Comparison of ENCODE assay signal across 9 mouse cellular contexts in genomic region chr7:103806856-103807255, GRCm38 (mm10). TPM values are rescaled to one million over a fixed set of nuclear protein-coding genes. Genes with fewer than 3 reads are reported as not detected.
A peak's percentile ranks its signal among the peaks of the same experiment; 100 is the strongest.
DNase-seq lines count a peak whose midpoint lies in the region; ATAC-seq and TF ChIP-seq lines count a peak whose summit lies in the region.
"Had no signal": no experiment of that assay in that cellular context is flagged by ENCODE, and none has a peak within 500 bp of the region (broad histone marks: within the 10 kb centered on the region; RNA-seq: fewer than 3 reads in every experiment).

No protein-coding gene starts in this region.

- DNase-seq in cerebellum, postnatal 14 days: peak; percentile 2 to 4
- no peak for DNase-seq in cerebellum, adult 11-12 months
- DNase-seq in left cerebral cortex, postnatal 14 days (ENCODE audit: low spot score in 2 of 2): peak; percentile 11 to 20
- no peak for DNase-seq in left cerebral cortex, adult 11 months (ENCODE audit: low spot score)
- DNase-seq in MEL (ENCODE audit: low read depth, low spot score): peak; percentile 71
- peak; percentile 30 for DNase-seq in forelimb bud, embryonic 11.5 days (ENCODE audit: low read depth, low spot score)
- DNase-seq in urinary bladder, postnatal 4 days (ENCODE audit: low spot score in 2 of 2): no peak

- no peaks in the 10 kb centered on the region for H3K9me3 ChIP-seq in MEL (replicated peaks; ENCODE audit: insufficient read depth, low read length)

- ATAC-seq in monocyte, adult 5-6 weeks (replicated peaks; ENCODE audit: insufficient number of reproducible peaks, low FRiP score, low TSS enrichment, poor library complexity, severe bottlenecking): 0 out of 2 replicates have a peak, but pooled peaks have one; percentile 31

- no peaks in the 10 kb centered on the region for H3K79me2 ChIP-seq in MEL (ENCODE audit: control insufficient read depth, insufficient read depth, low read length, poor library complexity)

- TF ChIP-seq RAD21 in MEL (IDR thresholded peaks at IDR 0.05; ENCODE audit: low read depth, low read length): peak; percentile 47

- TF ChIP-seq EP300 in MEL (IDR thresholded peaks at IDR 0.05; ENCODE audit: low read depth in 1 of 2, low read length in 2 of 2): no peak

- no peaks in the 10 kb centered on the region for H3K27me3 ChIP-seq in MEL (ENCODE audit: control insufficient read depth in 1 of 2, insufficient read depth in 2 of 2, low read length in 2 of 2)

- peaks cover 0 to 24% of the 10 kb centered on the region in 2 experiments; a peak in 2 of 4 replicates for H3K36me3 ChIP-seq in MEL (ENCODE audit: control insufficient read depth in 1 of 2, insufficient read depth in 2 of 2, low read length in 2 of 2)

- no peak overlapping the region for H3K27ac ChIP-seq in MEL (ENCODE audit: control insufficient read depth, low read depth, low read length)

- no peak overlapping the region for H3K4me3 ChIP-seq in MEL (ENCODE audit: control insufficient read depth in 1 of 2, insufficient read depth in 1 of 2, low read depth in 2 of 2, low read length in 2 of 2)

- H3K9ac ChIP-seq in MEL (ENCODE audit: control insufficient read depth, low read depth, low read length, poor library complexity, severe bottlenecking): no peak overlapping the region

- peak; percentile 34 to 58 (median 46); a peak in 5 of 6 replicates for TF ChIP-seq CTCF in MEL (IDR thresholded peaks at IDR 0.05 in 2 of 3, conservative IDR thresholded peaks at IDR 0.05 in 1 of 3; ENCODE audit: control insufficient read depth in 1 of 3, insufficient read depth in 1 of 3, low read depth in 2 of 3, low read length in 3 of 3, poor library complexity in 1 of 3, severe bottlenecking in 1 of 3)

- intact Hi-C loops in left cerebral cortex, postnatal 14 days (cut with DNase I): no loop called here

- H3K4me1 ChIP-seq in MEL (ENCODE audit: control insufficient read depth in 1 of 2, insufficient read depth in 2 of 2, low read length in 2 of 2): peaks cover 15 to 16% of the 10 kb centered on the region in 2 experiments

- TF ChIP-seq POLR2A in MEL (IDR thresholded peaks at IDR 0.05; ENCODE audit: control insufficient read depth in 1 of 2, insufficient read depth in 1 of 2, low read depth in 1 of 2, low read length in 2 of 2, poor library complexity in 1 of 2): no peak

TF ChIP-seq in MEL, 35 proteins besides CTCF, POLR2A, EP300 and RAD21:
- no peak for TF ChIP-seq MEF2A (IDR thresholded peaks at IDR 0.05; ENCODE audit: extremely low read depth, insufficient replicate concordance, low read depth, low read length, poor library complexity, severe bottlenecking)
- TF ChIP-seq ZC3H11A (IDR thresholded peaks at IDR 0.05; ENCODE audit: low read depth, low read length): 0 out of 2 replicates have a peak, but pooled peaks have one; percentile 29
- TF ChIP-seq ZKSCAN1 (IDR thresholded peaks at IDR 0.05; ENCODE audit: low read depth, low read length): no peak
- TF ChIP-seq NELFE (IDR thresholded peaks at IDR 0.05; ENCODE audit: low read depth, low read length): no peak
- TF ChIP-seq ZNF384 (IDR thresholded peaks at IDR 0.05; ENCODE audit: low read depth, low read length): peak; percentile 32; the same call in 1 of the 2 replicates
- peak; percentile 47 for TF ChIP-seq SMC3 (IDR thresholded peaks at IDR 0.05; ENCODE audit: low read depth, low read length)
- no peak for TF ChIP-seq TAL1 (IDR thresholded peaks at IDR 0.05; ENCODE audit: low read length)
- TF ChIP-seq CHD2 (IDR thresholded peaks at IDR 0.05; ENCODE audit: low read length): no peak
- no peak for TF ChIP-seq USF1 (IDR thresholded peaks at IDR 0.05; ENCODE audit: low read depth, low read length)
- TF ChIP-seq POLR2AphosphoS2 (IDR thresholded peaks at IDR 0.05; ENCODE audit: low read length): no peak
- TF ChIP-seq ELF1 (IDR thresholded peaks at IDR 0.05; ENCODE audit: low read depth, low read length): no peak
- no peak for TF ChIP-seq POLR2AphosphoS5 (IDR thresholded peaks at IDR 0.05; ENCODE audit: borderline replicate concordance, low read depth, low read length)
- TF ChIP-seq BHLHE40 (IDR thresholded peaks at IDR 0.05; ENCODE audit: borderline replicate concordance, low read depth, low read length): 0 out of 2 replicates have a peak, but pooled peaks have one; percentile 21
- TF ChIP-seq HCFC1 (IDR thresholded peaks at IDR 0.05; ENCODE audit: low read depth, low read length): no peak
- no peak for TF ChIP-seq ZMIZ1 (IDR thresholded peaks at IDR 0.05; ENCODE audit: low read depth, low read length)
- TF ChIP-seq SIN3A (IDR thresholded peaks at IDR 0.05; ENCODE audit: low read length): 0 out of 2 replicates have a peak, but pooled peaks have one; percentile 21
- no peak for TF ChIP-seq NRF1 (IDR thresholded peaks at IDR 0.05; ENCODE audit: insufficient read depth, low read depth, low read length, poor library complexity, severe bottlenecking)
- TF ChIP-seq MXI1 (IDR thresholded peaks at IDR 0.05; ENCODE audit: low read depth, low read length): 0 out of 2 replicates have a peak, but pooled peaks have one; percentile 22
- TF ChIP-seq KAT2A (conservative IDR thresholded peaks at IDR 0.05; ENCODE audit: low read depth, low read length): no peak

RNA-seq across cellular contexts. Expression of gene Hbb-bt, which starts 6.9 kb away (rescaled TPM):
- total RNA-seq in left cerebral cortex, postnatal 14 days (2021): 100 to 1,000 TPM; 116 to 138 TPM
- 120 and 191 TPM in 2 replicates for total RNA-seq in MEL (2012; rRNA removed)
- polyA plus RNA-seq in MEL (2012; ENCODE audit: insufficient read depth in 1 of 2, insufficient read length in 2 of 2, low read depth in 1 of 2, low replicate concordance in 2 of 2, missing spikeins in 1 of 2): 100 to 1,000 TPM in 1 of 2 experiments, not detected in 1; 118 TPM
- total RNA-seq in monocyte, adult 5-6 weeks (2017): 142 to 1,259 TPM (median 1,026 TPM) in 3 replicates

RNA-seq across cellular contexts. Expression of gene Olfr67, which starts 15.2 kb away (rescaled TPM):
- not detected for total RNA-seq in left cerebral cortex, postnatal 14 days (2021)
- total RNA-seq in MEL (2012; rRNA removed): not detected in 2 replicates
- polyA plus RNA-seq in MEL (2012; ENCODE audit: insufficient read depth in 1 of 2, insufficient read length in 2 of 2, low read depth in 1 of 2, low replicate concordance in 2 of 2, missing spikeins in 1 of 2): not detected
- not detected in 3 replicates for total RNA-seq in monocyte, adult 5-6 weeks (2017)
- total RNA-seq: heart, postnatal 36 days had no signal

RNA-seq across cellular contexts. Expression of gene Hbb-bs, which starts 21.0 kb away (rescaled TPM):
- 100 to 1,000 TPM; 912 to 967 TPM for total RNA-seq in left cerebral cortex, postnatal 14 days (2021)
- total RNA-seq in MEL (2012; rRNA removed): 79.0 and 138 TPM in 2 replicates
- polyA plus RNA-seq in MEL (2012; ENCODE audit: insufficient read depth in 1 of 2, insufficient read length in 2 of 2, low read depth in 1 of 2, low replicate concordance in 2 of 2, missing spikeins in 1 of 2): 100 to 1,000 TPM in 1 of 2 experiments, not detected in 1; 208 TPM
- 710 to 7,610 TPM (median 7,195 TPM) in 3 replicates for total RNA-seq in monocyte, adult 5-6 weeks (2017)

RNA-seq across cellular contexts. Expression of gene Olfr68, which starts 27.4 kb away (rescaled TPM):
- total RNA-seq in left cerebral cortex, postnatal 14 days (2021): not detected
- not detected in 2 replicates for total RNA-seq in MEL (2012; rRNA removed)
- not detected for polyA plus RNA-seq in MEL (2012; ENCODE audit: insufficient read depth in 1 of 2, insufficient read length in 2 of 2, low read depth in 1 of 2, low replicate concordance in 2 of 2, missing spikeins in 1 of 2)
- total RNA-seq in monocyte, adult 5-6 weeks (2017): not detected in 3 replicates
- total RNA-seq: heart, postnatal 36 days had no signal

RNA-seq across cellular contexts. Expression of gene Hbb-bh2, which starts 33.5 kb away (rescaled TPM):
- not detected for total RNA-seq in left cerebral cortex, postnatal 14 days (2021)
- total RNA-seq in MEL (2012; rRNA removed): not detected in 2 replicates
- not detected for polyA plus RNA-seq in MEL (2012; ENCODE audit: insufficient read depth in 1 of 2, insufficient read length in 2 of 2, low read depth in 1 of 2, low replicate concordance in 2 of 2, missing spikeins in 1 of 2)
- total RNA-seq in monocyte, adult 5-6 weeks (2017): not detected in 3 replicates
- total RNA-seq: heart, postnatal 36 days had no signal

Comparison
In these comparisons a context has a peak if more than half of its experiments do, and no peak if none do; other contexts are left out.
1. DNase-seq: peak in cerebellum, postnatal 14 days (2 of 2), left cerebral cortex, postnatal 14 days (2 of 2), MEL (single experiment) and forelimb bud, embryonic 11.5 days (single experiment); none in cerebellum, adult 11-12 months (single experiment), left cerebral cortex, adult 11 months (single experiment) and urinary bladder, postnatal 4 days (0 of 2).